Mouse (Mus musculus): ENCODE data around the gene Nmrk2. TPM values are rescaled to one million over a fixed set of nuclear protein-coding genes. Genes with fewer than 3 reads are reported as not detected.

Nmrk2 gene
- polyA plus RNA-seq, 2 experiments: not detected

DNA sequence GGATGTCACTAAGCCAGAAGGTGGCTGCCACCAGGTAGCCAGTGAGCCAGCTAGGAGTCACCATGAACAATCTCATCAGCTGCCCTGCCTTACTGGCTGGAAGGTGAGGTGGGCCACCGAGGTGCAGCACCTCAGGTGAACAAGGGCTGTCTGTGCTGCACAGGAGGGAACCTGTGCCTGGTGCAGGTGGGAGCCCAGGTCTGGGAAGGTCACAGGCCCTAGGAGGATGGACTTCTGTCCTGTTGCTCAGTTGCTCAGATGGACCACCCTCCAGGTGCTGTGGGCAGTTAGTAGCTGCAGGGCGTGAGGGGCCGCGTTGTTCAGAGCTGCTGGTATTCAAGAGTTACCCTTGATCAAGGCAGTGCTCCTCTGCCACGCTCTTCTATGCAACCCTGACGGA is 15.0 kb upstream of the Nmrk2 start:
- TF ChIP-seq EP300 (IDR thresholded peaks at IDR 0.05; ENCODE audit: low read depth): no peak
- no peak for TF ChIP-seq CTCF (IDR thresholded peaks at IDR 0.05; ENCODE audit: low read depth)
- Histone ChIP-seq H3K9me3 (ENCODE audit: control insufficient read depth, low read length) (no peaks in the 10 kb centered on the region), H3K4me1 (replicated peaks; ENCODE audit: control insufficient read depth in 2 of 2, insufficient read depth in 2 of 2, low read length in 1 of 2) (no peaks in the 10 kb centered on the region; a peak in 1 of 4 replicates), H3K4me3 (ENCODE audit: insufficient read depth in 1 of 2, low read depth in 2 of 2, low read length in 2 of 2) (no peak overlapping the region), H3K4me2 (ENCODE audit: low read depth) (no peak overlapping the region), H3K27ac (no peak overlapping the region), H3K27me3 (ENCODE audit: control insufficient read depth, insufficient read depth, low read length) (no peaks in the 10 kb centered on the region), H3K9ac (replicated peaks) (no peak overlapping the region), H3K36me3 (replicated peaks; ENCODE audit: control insufficient read depth, insufficient read depth, low read depth) (no peaks in the 10 kb centered on the region)
- ATAC-seq (ENCODE audit: insufficient read depth) (no peak), DNase-seq (ENCODE audit: low read depth in 3 of 3, low spot score in 3 of 3) (no peak)
- WGBS (ENCODE audit: insufficient replicate concordance): 68% methylated on average over 6 of the region's 6 CpGs

DNA sequence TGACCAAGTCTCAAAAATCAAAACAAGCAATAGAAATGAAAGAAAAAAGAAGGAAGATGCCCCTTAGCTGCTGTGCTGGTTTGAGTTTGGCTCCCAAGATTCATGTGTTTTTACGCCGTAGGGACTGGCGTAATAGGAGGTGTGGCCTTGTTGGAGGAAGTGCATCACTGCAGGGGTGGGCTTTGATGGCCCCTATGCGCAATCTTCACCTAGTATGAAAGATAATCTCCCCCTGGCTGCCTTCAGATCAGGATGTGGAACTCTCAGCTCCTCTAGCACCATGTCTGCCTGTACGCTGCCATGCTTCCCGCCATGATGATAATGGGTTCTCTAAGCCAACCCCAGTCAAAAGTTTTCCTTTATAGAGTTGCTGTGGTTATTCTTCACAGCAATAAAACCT is 14.4 kb upstream of the Nmrk2 start:
- 65% methylated on average over 6 of the region's 6 CpGs for WGBS (ENCODE audit: insufficient replicate concordance)
- Histone ChIP-seq H3K4me1 (replicated peaks; ENCODE audit: control insufficient read depth in 2 of 2, insufficient read depth in 2 of 2, low read length in 1 of 2) (no peaks in the 10 kb centered on the region), H3K9ac (replicated peaks) (no peak overlapping the region), H3K4me2 (ENCODE audit: low read depth) (no peak overlapping the region), H3K27ac (no peak overlapping the region), H3K4me3 (ENCODE audit: insufficient read depth in 1 of 2, low read depth in 2 of 2, low read length in 2 of 2) (no peak overlapping the region), H3K36me3 (replicated peaks; ENCODE audit: control insufficient read depth, insufficient read depth, low read depth) (no peaks in the 10 kb centered on the region), H3K9me3 (ENCODE audit: control insufficient read depth, low read length) (no peaks in the 10 kb centered on the region), H3K27me3 (ENCODE audit: control insufficient read depth, insufficient read depth, low read length) (no peaks in the 10 kb centered on the region)
- no peak for DNase-seq (ENCODE audit: low read depth in 3 of 3, low spot score in 3 of 3)
- TF ChIP-seq CTCF (IDR thresholded peaks at IDR 0.05; ENCODE audit: low read depth) (no peak), EP300 (IDR thresholded peaks at IDR 0.05; ENCODE audit: low read depth) (no peak)
- no peak for ATAC-seq (ENCODE audit: insufficient read depth)

- H3K4me3 ChIP-seq (ENCODE audit: insufficient read depth in 1 of 2, low read depth in 2 of 2, low read length in 2 of 2): no peak overlapping the region
- H3K9me3 ChIP-seq (ENCODE audit: control insufficient read depth, low read length): peaks cover 3% of the 10 kb centered on the region
- no peaks in the 10 kb centered on the region for H3K4me1 ChIP-seq (replicated peaks; ENCODE audit: control insufficient read depth in 2 of 2, insufficient read depth in 2 of 2, low read length in 1 of 2)
- no peak overlapping the region for H3K4me2 ChIP-seq (ENCODE audit: low read depth)
- no peaks in the 10 kb centered on the region for H3K36me3 ChIP-seq (replicated peaks; ENCODE audit: control insufficient read depth, insufficient read depth, low read depth)
- WGBS (ENCODE audit: insufficient replicate concordance): 85% methylated on average over 5 of the region's 5 CpGs
- no peaks in the 10 kb centered on the region for H3K27me3 ChIP-seq (ENCODE audit: control insufficient read depth, insufficient read depth, low read length)
- no peak overlapping the region for H3K9ac ChIP-seq (replicated peaks)
- TF ChIP-seq CTCF (IDR thresholded peaks at IDR 0.05; ENCODE audit: low read depth) (peak; percentile 69), EP300 (IDR thresholded peaks at IDR 0.05; ENCODE audit: low read depth) (no peak)
- no peak overlapping the region for H3K27ac ChIP-seq
- no peak for ATAC-seq (ENCODE audit: insufficient read depth)
- no peak for DNase-seq (ENCODE audit: low read depth in 3 of 3, low spot score in 3 of 3)
These were observed 8.3 kb upstream of the Nmrk2 start for GRCm38 (mm10) chr10:81210154-81210553.

GRCm38 (mm10) chr10:81204137-81204536 is 2.3 kb upstream of the Nmrk2 start:
- DNase-seq (ENCODE audit: low read depth in 3 of 3, low spot score in 3 of 3) (no peak), ATAC-seq (ENCODE audit: insufficient read depth) (no peak)
- Histone ChIP-seq H3K36me3 (replicated peaks; ENCODE audit: control insufficient read depth, insufficient read depth, low read depth) (no peaks in the 10 kb centered on the region), H3K9me3 (ENCODE audit: control insufficient read depth, low read length) (no peaks in the 10 kb centered on the region), H3K27me3 (ENCODE audit: control insufficient read depth, insufficient read depth, low read length) (no peaks in the 10 kb centered on the region; the same call in 1 of the 2 replicates), H3K4me3 (ENCODE audit: insufficient read depth in 1 of 2, low read depth in 2 of 2, low read length in 2 of 2) (no peak overlapping the region), H3K27ac (no peak overlapping the region), H3K4me2 (ENCODE audit: low read depth) (no peak overlapping the region), H3K9ac (replicated peaks) (no peak overlapping the region), H3K4me1 (replicated peaks; ENCODE audit: control insufficient read depth in 2 of 2, insufficient read depth in 2 of 2, low read length in 1 of 2) (peaks cover 2 to 11% of the 10 kb centered on the region in 2 experiments)
- no peak for TF ChIP-seq CTCF (IDR thresholded peaks at IDR 0.05; ENCODE audit: low read depth)
- no peak for TF ChIP-seq EP300 (IDR thresholded peaks at IDR 0.05; ENCODE audit: low read depth)
- 53% methylated on average over 4 of the region's 4 CpGs for WGBS (ENCODE audit: insufficient replicate concordance)

- WGBS (ENCODE audit: insufficient replicate concordance): 21% methylated on average over 8 of the region's 8 CpGs
- H3K27ac ChIP-seq: peak overlapping the region; percentile 25; the same call in 1 of the 2 replicates
- TF ChIP-seq CTCF (IDR thresholded peaks at IDR 0.05; ENCODE audit: low read depth): no peak
- no peak for TF ChIP-seq EP300 (IDR thresholded peaks at IDR 0.05; ENCODE audit: low read depth)
- H3K4me1 ChIP-seq (replicated peaks; ENCODE audit: control insufficient read depth in 2 of 2, insufficient read depth in 2 of 2, low read length in 1 of 2): peaks cover 2 to 11% of the 10 kb centered on the region in 2 experiments
- ATAC-seq (ENCODE audit: insufficient read depth): peak; percentile 84
- H3K27me3 ChIP-seq (ENCODE audit: control insufficient read depth, insufficient read depth, low read length): no peaks in the 10 kb centered on the region; the same call in 1 of the 2 replicates
- H3K9me3 ChIP-seq (ENCODE audit: control insufficient read depth, low read length): no peaks in the 10 kb centered on the region
- H3K36me3 ChIP-seq (replicated peaks; ENCODE audit: control insufficient read depth, insufficient read depth, low read depth): no peaks in the 10 kb centered on the region
- DNase-seq (ENCODE audit: low read depth in 3 of 3, low spot score in 3 of 3): peak; percentile 64 to 75 (median 65)
- H3K9ac ChIP-seq (replicated peaks): no peak overlapping the region
- no peak overlapping the region for H3K4me3 ChIP-seq (ENCODE audit: insufficient read depth in 1 of 2, low read depth in 2 of 2, low read length in 2 of 2)
- H3K4me2 ChIP-seq (ENCODE audit: low read depth): no peak overlapping the region
These were observed 1.3 kb upstream of the Nmrk2 start for GRCm38 (mm10) chr10:81202978-81203720.
